In the genomic region with DNA sequence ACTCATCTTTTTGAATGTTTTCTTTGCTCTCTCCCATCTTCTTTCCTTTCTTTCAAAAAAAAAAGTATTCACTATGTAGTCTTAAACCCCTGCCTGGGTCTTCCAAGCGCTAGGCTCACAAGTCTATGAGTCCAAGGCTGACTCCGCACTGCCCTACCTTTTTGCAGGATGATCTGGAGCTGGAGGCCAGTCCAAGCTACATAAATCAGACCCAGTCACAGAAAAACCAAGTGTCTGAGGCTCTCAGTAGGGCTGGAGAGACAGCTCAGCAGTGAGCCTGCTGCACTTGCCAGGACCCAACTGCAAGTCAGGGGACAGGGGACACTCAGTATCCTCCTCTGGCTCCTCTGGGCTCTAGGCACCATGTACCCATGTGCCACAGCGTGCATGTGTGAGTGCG, we compare ENCODE assay signal across 21 mouse cellular contexts. TPM values are rescaled to one million over a fixed set of nuclear protein-coding genes. Genes with fewer than 3 reads are reported as not detected.
"Had no signal": no experiment of that assay in that cellular context is flagged by ENCODE, and none has a peak within 500 bp of the region (broad histone marks: within the 10 kb centered on the region; RNA-seq: fewer than 3 reads in every experiment).

No protein-coding gene starts in this region.

- H3K27ac ChIP-seq: midbrain, embryonic 10.5 days; midbrain, embryonic 12.5 days; neural tube, embryonic 13.5 days; neural tube, embryonic 15.5 days had no signal

- H3K4me2 ChIP-seq: midbrain, embryonic 12.5 days; neural tube, embryonic 13.5 days; neural tube, embryonic 15.5 days had no signal

- DNase-seq: lung, adult 18-20 months; lung, postnatal 14 days; lung, postnatal 4 days; midbrain, embryonic 14.5 days; retina, postnatal 1 day; right cerebral cortex, adult 18-20 months; right cerebral cortex, postnatal 25 days; right cerebral cortex, postnatal 4 days; spleen, adult 18-20 months; thymus, adult 18-20 months; thymus, postnatal 14 days; thymus, postnatal 36 days had no signal

- H3K9me3 ChIP-seq: midbrain, embryonic 10.5 days; midbrain, embryonic 12.5 days; neural tube, embryonic 13.5 days; neural tube, embryonic 15.5 days had no signal

- H3K36me3 ChIP-seq: midbrain, embryonic 10.5 days; midbrain, embryonic 12.5 days; neural tube, embryonic 13.5 days; neural tube, embryonic 15.5 days had no signal

- H3K4me3 ChIP-seq: midbrain, embryonic 10.5 days; midbrain, embryonic 12.5 days; myocyte; neural tube, embryonic 13.5 days; neural tube, embryonic 15.5 days had no signal

- H3K9ac ChIP-seq: midbrain, embryonic 12.5 days; neural tube, embryonic 13.5 days; neural tube, embryonic 15.5 days had no signal

- ATAC-seq: midbrain, embryonic 16.5 days had no signal

RNA-seq across cellular contexts. Expression of gene Ccdc194, which starts 21.2 kb away (rescaled TPM):
- total RNA-seq: megakaryocyte, adult 5-6 weeks; megakaryocyte-erythroid progenitor cell, adult 5-6 weeks had no signal
- polyA plus RNA-seq: midbrain, embryonic 14.5 days; midbrain, embryonic 16.5 days; small intestine, adult 2 months had no signal
